Mouse (Mus musculus) myocyte (in vitro differentiated cells): ENCODE measurements around the gene Pcbp3. TPM values are rescaled to one million over a fixed set of nuclear protein-coding genes. Genes with fewer than 3 reads are reported as not detected.

ENCODE experiments used
- H3K27me3 ChIP-seq: one replicate; pipeline ENCODE4 v1.6.1; 2011; ENCODE audit not compliant: control insufficient read depth, insufficient read depth, insufficient read length
- H3K36me3 ChIP-seq: one replicate; pipeline ENCODE4 v1.6.1; 2011; ENCODE audit not compliant: control insufficient read depth, insufficient read depth
- H3K4me2 ChIP-seq: one replicate; pipeline ENCODE4 v1.6.1; 2011; ENCODE audit warnings: low read depth, control low read depth
- H3K4me3 ChIP-seq: one replicate; pipeline ENCODE4 v1.5.1; 2011; ENCODE audit warnings: mild to moderate bottlenecking, control low read depth, moderate library complexity
- H3K79me2 ChIP-seq: one replicate; pipeline ENCODE4 v1.6.1; 2011; ENCODE audit not compliant: control insufficient read depth, insufficient read depth
- H3ac ChIP-seq: one replicate; pipeline ENCODE4 v1.6.1; 2011; ENCODE audit not compliant: control insufficient read depth, insufficient read length
- CEBPB ChIP-seq: IDR thresholded peaks from 2 replicates; pipeline ENCODE4 v1.6.1; 2011; ENCODE audit warnings: mild to moderate bottlenecking, moderate library complexity; ENCODE audit not compliant: poor library complexity, insufficient read depth, severe bottlenecking
- E2F4 ChIP-seq: IDR thresholded peaks from one replicate; pipeline ENCODE4 v1.6.1; 2011; ENCODE audit warnings: mild to moderate bottlenecking, control low read depth, moderate library complexity; ENCODE audit not compliant: insufficient read depth
- MAX ChIP-seq: IDR thresholded peaks from one replicate; pipeline ENCODE4 v1.6.1; 2011; ENCODE audit warnings: low read depth, mild to moderate bottlenecking, control low read depth
- MYOD1 ChIP-seq, 3 experiments: IDR thresholded peaks; one replicate each; pipeline ENCODE4 v1.6.1; 2011; ENCODE audit warnings: control low read depth in 2 of 3, low read depth in 2 of 3, mild to moderate bottlenecking in 2 of 3, moderate library complexity in 1 of 3; ENCODE audit not compliant: insufficient read length in 2 of 3, control insufficient read depth in 1 of 3
- MYOG ChIP-seq, 3 experiments: IDR thresholded peaks; one replicate each; pipeline ENCODE4 v1.6.1; 2011; ENCODE audit warnings: control low read depth in 2 of 3, low read depth in 2 of 3, mild to moderate bottlenecking in 2 of 3; ENCODE audit not compliant: insufficient read length in 2 of 3, control insufficient read depth in 1 of 3, insufficient read depth in 1 of 3
- POLR2A ChIP-seq: IDR thresholded peaks from one replicate; pipeline ENCODE4 v1.6.1; 2011; ENCODE audit warnings: low read depth, mild to moderate bottlenecking, control low read depth, moderate library complexity; ENCODE audit not compliant: insufficient read length
- POLR2AphosphoS2 ChIP-seq: IDR thresholded peaks from one replicate; pipeline ENCODE4 v1.6.1; 2011; ENCODE audit warnings: low read depth, control low read depth; ENCODE audit not compliant: insufficient read length
- REST ChIP-seq: IDR thresholded peaks from one replicate; pipeline ENCODE4 v1.6.1; 2011; ENCODE audit warnings: mild to moderate bottlenecking, control low read depth, moderate library complexity; ENCODE audit not compliant: insufficient read depth, insufficient read length
- SRF ChIP-seq: IDR thresholded peaks from one replicate; pipeline ENCODE4 v1.6.1; 2011; ENCODE audit warnings: low read depth; ENCODE audit not compliant: control insufficient read depth, insufficient read length
- TCF12 ChIP-seq: IDR thresholded peaks from one replicate; pipeline ENCODE4 v1.6.1; 2011; ENCODE audit warnings: mild to moderate bottlenecking, control low read depth; ENCODE audit not compliant: poor library complexity, insufficient read depth, severe bottlenecking
- TCF3 ChIP-seq: IDR thresholded peaks from one replicate; pipeline ENCODE4 v1.6.1; 2011; ENCODE audit warnings: low read depth, control low read depth; ENCODE audit not compliant: insufficient read length
- USF1 ChIP-seq: IDR thresholded peaks from one replicate; pipeline ENCODE4 v1.6.1; 2011; ENCODE audit warnings: low read depth, mild to moderate bottlenecking, control low read depth, moderate library complexity
- polyA plus RNA-seq: library from polyadenylated mRNA; unstranded; fragments of >200 nt; fragmentation: generic; extraction: Trizol; gene quantifications from one replicate; pipeline ENCODE4 v1.2.1, GENCODE M21; 2012; ENCODE audit warnings: missing spikeins

Pcbp3 gene
- polyA plus RNA-seq, 1 experiment = 10.0 TPM

- no peak overlapping the region for H3K4me2 ChIP-seq
- no peak overlapping the region for H3ac ChIP-seq
- H3K36me3 ChIP-seq = no peaks in the 10 kb centered on the region
- H3K4me3 ChIP-seq = no peak overlapping the region
- no peaks in the 10 kb centered on the region for H3K27me3 ChIP-seq
- H3K79me2 ChIP-seq = no peaks in the 10 kb centered on the region
- TF ChIP-seq USF1 (no peak), MYOG (IDR thresholded peaks at IDR 0.05; ENCODE audit: control insufficient read depth in 1 of 3, insufficient read depth in 1 of 3, insufficient read length in 2 of 3, low read depth in 2 of 3) (no peak)
Observed at GRCm38 (mm10) chr10:76819321-76819720, 142.4 kb downstream of the Pcbp3 start.

DNA sequence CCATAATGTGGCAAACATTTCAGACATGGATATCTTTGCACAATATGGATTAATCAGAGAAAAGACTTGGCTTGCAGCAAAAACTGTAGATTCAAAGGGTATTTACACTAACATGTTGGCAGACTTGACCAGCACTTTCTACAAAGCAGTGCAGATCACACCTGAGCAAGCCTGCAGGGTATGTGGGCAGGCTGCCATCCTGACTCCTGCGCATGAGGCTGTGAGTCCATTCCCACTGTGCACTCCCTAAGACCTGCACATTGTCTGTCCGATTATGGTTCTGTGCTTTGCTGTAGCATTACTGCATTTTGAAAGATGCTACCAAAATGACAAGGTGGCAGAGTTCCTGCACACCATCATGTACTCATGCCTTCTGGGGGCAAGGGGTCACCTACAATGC, 143.3 kb downstream of the Pcbp3 start:
- TF ChIP-seq MYOG (IDR thresholded peaks at IDR 0.05; ENCODE audit: control insufficient read depth in 1 of 3, insufficient read depth in 1 of 3, insufficient read length in 2 of 3, low read depth in 2 of 3) = no peak
- TF ChIP-seq USF1 = no peak
- TF ChIP-seq TCF12 = no peak
- TF ChIP-seq POLR2A = no peak
- TF ChIP-seq E2F4 = no peak
- no peak for TF ChIP-seq TCF3
- TF ChIP-seq REST = no peak
- TF ChIP-seq POLR2AphosphoS2 = no peak
- no peak for TF ChIP-seq MYOD1 (IDR thresholded peaks at IDR 0.05; ENCODE audit: control insufficient read depth in 1 of 3, insufficient read length in 2 of 3, low read depth in 2 of 3)
- TF ChIP-seq CEBPB = no peak
- no peak for TF ChIP-seq MAX
- TF ChIP-seq SRF = no peak
- H3K4me3 ChIP-seq = no peak overlapping the region
- no peaks in the 10 kb centered on the region for H3K27me3 ChIP-seq
- H3ac ChIP-seq = no peak overlapping the region
- no peaks in the 10 kb centered on the region for H3K79me2 ChIP-seq
- no peak overlapping the region for H3K4me2 ChIP-seq
- no peaks in the 10 kb centered on the region for H3K36me3 ChIP-seq

DNA sequence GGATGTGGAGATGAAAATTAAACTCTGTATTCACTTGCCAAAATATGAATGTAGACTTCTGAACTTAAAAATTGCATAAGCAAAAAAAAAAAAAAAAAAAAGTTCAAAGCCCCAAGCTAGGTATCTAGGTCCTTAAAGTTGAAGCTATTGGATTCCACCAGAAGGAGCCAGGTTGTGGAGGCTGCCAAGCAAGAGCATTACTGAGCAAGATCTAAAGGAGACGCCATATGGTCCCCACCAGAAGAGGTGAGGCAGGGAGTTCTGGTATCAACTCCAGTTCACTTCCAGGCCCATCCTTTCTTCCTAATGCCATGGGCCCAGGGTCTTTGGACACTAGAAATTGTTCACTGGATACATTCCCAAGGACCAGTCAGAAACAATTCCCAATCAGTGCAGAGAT, 144.8 kb downstream of the Pcbp3 start:
- Histone ChIP-seq H3K4me2 (no peak overlapping the region), H3K4me3 (no peak overlapping the region), H3ac (no peak overlapping the region), H3K79me2 (no peaks in the 10 kb centered on the region), H3K27me3 (no peaks in the 10 kb centered on the region), H3K36me3 (no peaks in the 10 kb centered on the region)
- TF ChIP-seq POLR2AphosphoS2 (no peak), TCF3 (no peak), SRF (no peak), MAX (no peak), E2F4 (no peak), USF1 (no peak), TCF12 (no peak), MYOG (IDR thresholded peaks at IDR 0.05; ENCODE audit: control insufficient read depth in 1 of 3, insufficient read depth in 1 of 3, insufficient read length in 2 of 3, low read depth in 2 of 3) (no peak), POLR2A (no peak), REST (no peak), CEBPB (no peak), MYOD1 (IDR thresholded peaks at IDR 0.05; ENCODE audit: control insufficient read depth in 1 of 3, insufficient read length in 2 of 3, low read depth in 2 of 3) (no peak)

DNA sequence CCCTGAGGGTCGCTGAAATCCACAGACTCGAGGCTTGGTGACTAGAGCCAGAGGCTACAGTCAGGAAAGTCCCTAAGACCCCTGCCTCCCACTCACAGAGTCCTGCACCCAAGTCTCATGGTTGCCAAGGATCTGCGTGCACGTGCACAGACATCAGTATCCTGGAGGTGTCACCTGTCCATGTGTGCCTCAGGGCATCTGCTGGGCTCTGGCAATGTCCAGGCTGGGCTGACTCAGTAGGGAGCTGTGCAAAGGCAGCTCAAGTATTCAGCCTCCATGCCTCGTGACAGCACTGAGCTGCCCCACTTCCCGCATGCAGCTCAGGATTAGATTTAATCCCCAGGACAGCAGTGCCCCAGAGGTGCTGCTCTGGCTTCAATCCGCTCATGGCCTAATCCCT, 145.3 kb downstream of the Pcbp3 start:
- H3K79me2 ChIP-seq = no peaks in the 10 kb centered on the region
- no peaks in the 10 kb centered on the region for H3K36me3 ChIP-seq
- TF ChIP-seq TCF12 = no peak
- TF ChIP-seq MYOD1 (IDR thresholded peaks at IDR 0.05; ENCODE audit: control insufficient read depth in 1 of 3, insufficient read length in 2 of 3, low read depth in 2 of 3) = no peak
- TF ChIP-seq E2F4 = no peak
- no peak for TF ChIP-seq USF1
- no peak for TF ChIP-seq MAX
- TF ChIP-seq CEBPB = no peak
- no peak for TF ChIP-seq MYOG (IDR thresholded peaks at IDR 0.05; ENCODE audit: control insufficient read depth in 1 of 3, insufficient read depth in 1 of 3, insufficient read length in 2 of 3, low read depth in 2 of 3)
- no peak for TF ChIP-seq POLR2A
- TF ChIP-seq SRF = no peak
- TF ChIP-seq TCF3 = no peak
- TF ChIP-seq REST = no peak
- TF ChIP-seq POLR2AphosphoS2 = no peak
- no peak overlapping the region for H3K4me2 ChIP-seq
- no peaks in the 10 kb centered on the region for H3K27me3 ChIP-seq
- no peak overlapping the region for H3K4me3 ChIP-seq
- H3ac ChIP-seq = no peak overlapping the region

DNA sequence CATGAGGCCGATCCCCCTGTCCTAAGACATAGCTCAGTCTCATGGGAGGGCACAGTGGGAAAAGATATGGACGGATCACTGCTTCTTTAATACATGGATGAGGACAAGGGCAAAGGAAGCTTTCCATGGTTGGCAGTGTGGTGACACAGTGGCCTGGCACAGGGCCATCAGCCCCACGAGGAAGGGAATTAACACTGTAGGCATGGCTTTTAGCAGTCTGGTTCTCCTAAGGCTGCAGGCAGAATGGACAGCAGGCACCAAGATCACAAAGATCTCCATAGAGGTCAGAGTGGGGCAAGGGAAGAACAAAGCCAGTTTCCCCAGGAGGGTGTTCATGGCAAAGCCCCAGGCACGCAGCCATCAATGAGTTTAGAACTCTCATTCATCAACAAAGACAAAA, 146.2 kb downstream of the Pcbp3 start:
- no peak for TF ChIP-seq TCF3
- no peak for TF ChIP-seq E2F4
- TF ChIP-seq MYOD1 (IDR thresholded peaks at IDR 0.05; ENCODE audit: control insufficient read depth in 1 of 3, insufficient read length in 2 of 3, low read depth in 2 of 3) = no peak
- TF ChIP-seq MAX = no peak
- TF ChIP-seq POLR2AphosphoS2 = no peak
- no peak for TF ChIP-seq REST
- no peak for TF ChIP-seq MYOG (IDR thresholded peaks at IDR 0.05; ENCODE audit: control insufficient read depth in 1 of 3, insufficient read depth in 1 of 3, insufficient read length in 2 of 3, low read depth in 2 of 3)
- TF ChIP-seq USF1 = no peak
- TF ChIP-seq CEBPB = no peak
- Histone ChIP-seq H3K4me3 (no peak overlapping the region), H3K4me2 (no peak overlapping the region), H3K36me3 (no peaks in the 10 kb centered on the region), H3K27me3 (no peaks in the 10 kb centered on the region), H3ac (no peak overlapping the region), H3K79me2 (no peaks in the 10 kb centered on the region)
